Mouse (Mus musculus) heart, embryonic 14.5 days (tissue): ENCODE measurements around the gene Gstp3. TPM values are rescaled to one million over a fixed set of nuclear protein-coding genes. Genes with fewer than 3 reads are reported as not detected.
"Not testable (repeated sequence)": the region's sequence is repeated elsewhere in the genome, so short reads cannot be mapped to it uniquely, and the experiment has no call there.

Source experiments
- ATAC-seq: fragments of 200-750 bp; cut with Nextera tagmentation; 2 replicates; pipeline ENCODE4 v1.8.0; 2017; ENCODE audit warnings: low read depth, moderate TSS enrichment; ENCODE audit not compliant: insufficient number of reproducible peaks, insufficient read depth, low FRiP score
- H3K27ac ChIP-seq, 2 experiments: fragments of 200-500 bp in 1 of 2; fragments of 300-500 bp in 1 of 2; sonication (generic) in 1 of 2; replicated peaks in 1 of 2; 2 replicates each; pipeline ENCODE4 v1.5.1; 2012 to 2014; ENCODE audit warnings: low read depth in 2 of 2, low read length in 2 of 2, control low read depth in 1 of 2, mild to moderate bottlenecking in 1 of 2, mixed read lengths in 1 of 2; ENCODE audit not compliant: control insufficient read depth in 1 of 2, insufficient read depth in 1 of 2
- H3K27me3 ChIP-seq: fragments of 300-500 bp; sonication (generic); 2 replicates; pipeline ENCODE4 v1.6.1; 2014; ENCODE audit warnings: mild to moderate bottlenecking, low read length, control low read depth; ENCODE audit not compliant: control insufficient read depth, insufficient read depth
- H3K36me3 ChIP-seq: fragments of 300-500 bp; sonication (generic); 2 replicates; pipeline ENCODE4 v1.6.1; 2014; ENCODE audit warnings: mild to moderate bottlenecking, control low read depth, low read length, mixed read lengths; ENCODE audit not compliant: control insufficient read depth, insufficient read depth
- H3K4me1 ChIP-seq, 2 experiments: fragments of 200-500 bp in 1 of 2; fragments of 300-500 bp in 1 of 2; sonication (generic) in 1 of 2; 2 replicates each; pipeline ENCODE4 v1.6.1; 2012 to 2014; ENCODE audit warnings: low read length in 2 of 2, control low read depth in 1 of 2, mixed read lengths in 1 of 2; ENCODE audit not compliant: control insufficient read depth in 2 of 2, insufficient read depth in 2 of 2
- H3K4me2 ChIP-seq: fragments of 300-500 bp; sonication (generic); 2 replicates; pipeline ENCODE4 v1.6.1; 2014; ENCODE audit warnings: mild to moderate bottlenecking, low read length
- H3K4me3 ChIP-seq, 2 experiments: fragments of 200-500 bp in 1 of 2; fragments of 300-500 bp in 1 of 2; sonication (generic) in 1 of 2; 2 replicates each; pipeline ENCODE4 v1.5.1; 2012 to 2014; ENCODE audit warnings: low read length in 2 of 2, mild to moderate bottlenecking in 2 of 2, control low read depth in 1 of 2, low read depth in 1 of 2, moderate library complexity in 1 of 2; ENCODE audit not compliant: control insufficient read depth in 1 of 2, insufficient read depth in 1 of 2
- H3K9ac ChIP-seq: fragments of 300-500 bp; sonication (generic); 2 replicates; pipeline ENCODE4 v1.6.1; 2014; ENCODE audit warnings: mild to moderate bottlenecking, low read length
- H3K9me3 ChIP-seq: fragments of 300-500 bp; sonication (generic); 2 replicates; pipeline ENCODE4 v1.6.1; 2016; ENCODE audit warnings: low read length, control low read depth; ENCODE audit not compliant: control insufficient read depth
- WGBS: fragments of 180-500 bp; shearing (Covaris S2); extraction: QIAGEN DNeasy Blood & Tissue Kit; methylation state at CpG from one replicate; pipeline ENCODE4 v1.1.7; 2014; 5-methylcytosine and 5-hydroxymethylcytosine counted together
- polyA plus RNA-seq: library from polyadenylated mRNA; unstranded; fragments of >200 nt; fragmentation: Nextera tagmentation; extraction: Ambion mirVana; gene quantifications from 2 replicates; pipeline ENCODE4 v1.2.1, GENCODE M21; 2014

Gene Gstp3
- polyA plus RNA-seq, 1 experiment from 2014 or later, result not detected

DNA sequence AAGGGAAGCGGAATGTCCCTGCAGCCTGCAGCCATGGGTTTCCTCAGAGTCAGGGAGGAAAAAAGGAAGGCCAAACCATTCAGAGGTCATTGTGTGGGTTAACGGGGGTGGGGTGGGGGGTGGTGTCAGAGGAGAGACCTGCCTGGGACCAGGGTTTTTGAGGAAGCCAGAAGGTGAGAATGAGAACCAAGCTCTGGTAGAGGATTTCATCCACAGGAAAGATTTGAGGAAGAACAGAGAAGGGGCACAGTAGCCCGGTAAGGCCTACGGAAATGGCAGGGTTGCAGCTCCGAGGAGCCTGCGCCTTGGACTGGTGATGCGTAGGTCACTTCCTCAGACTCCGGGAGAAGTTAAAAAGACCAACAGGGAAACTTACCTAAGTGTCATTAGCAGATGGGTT, 11.4 kb upstream of the Gstp3 start:
- Histone ChIP-seq H3K4me2 (no peak overlapping the region), H3K27ac (no peak overlapping the region), H3K27me3 (no peaks in the 10 kb centered on the region), H3K4me3 (no peak overlapping the region), H3K36me3 (no peaks in the 10 kb centered on the region), H3K9ac (no peak overlapping the region), H3K4me1 (no peaks in the 10 kb centered on the region), H3K9me3 (no peaks in the 10 kb centered on the region)
- 80% methylated on average over 8 of the region's 8 CpGs for WGBS
- no peak for ATAC-seq

DNA sequence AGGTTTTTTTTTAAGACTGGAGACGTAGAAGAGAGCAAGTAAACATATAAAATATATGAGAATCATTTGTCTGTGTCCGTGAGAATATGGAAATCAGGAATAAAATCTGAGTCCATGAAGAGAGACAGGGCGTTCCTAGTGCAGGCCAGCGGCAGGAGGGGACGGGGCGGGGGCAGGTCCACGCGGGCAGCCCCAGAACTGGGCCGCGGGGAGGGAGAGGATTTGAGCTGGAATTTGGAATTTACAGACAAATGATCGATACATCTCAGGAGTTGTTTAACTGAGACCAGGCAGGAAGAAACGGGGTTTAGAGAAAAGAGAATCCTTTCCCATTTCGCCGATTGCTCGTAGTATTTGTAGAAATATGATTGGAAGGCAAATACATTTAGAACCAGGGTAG, 10.9 kb upstream of the Gstp3 start:
- Histone ChIP-seq H3K4me3 (no peak overlapping the region), H3K4me1 (no peaks in the 10 kb centered on the region), H3K4me2 (no peak overlapping the region), H3K27me3 (no peaks in the 10 kb centered on the region), H3K27ac (no peak overlapping the region), H3K36me3 (no peaks in the 10 kb centered on the region), H3K9ac (no peak overlapping the region), H3K9me3 (no peaks in the 10 kb centered on the region)
- whole genome bisulfite sequencing, result 78% methylated on average over 15 of the region's 15 CpGs
- ATAC-seq, result no peak

DNA sequence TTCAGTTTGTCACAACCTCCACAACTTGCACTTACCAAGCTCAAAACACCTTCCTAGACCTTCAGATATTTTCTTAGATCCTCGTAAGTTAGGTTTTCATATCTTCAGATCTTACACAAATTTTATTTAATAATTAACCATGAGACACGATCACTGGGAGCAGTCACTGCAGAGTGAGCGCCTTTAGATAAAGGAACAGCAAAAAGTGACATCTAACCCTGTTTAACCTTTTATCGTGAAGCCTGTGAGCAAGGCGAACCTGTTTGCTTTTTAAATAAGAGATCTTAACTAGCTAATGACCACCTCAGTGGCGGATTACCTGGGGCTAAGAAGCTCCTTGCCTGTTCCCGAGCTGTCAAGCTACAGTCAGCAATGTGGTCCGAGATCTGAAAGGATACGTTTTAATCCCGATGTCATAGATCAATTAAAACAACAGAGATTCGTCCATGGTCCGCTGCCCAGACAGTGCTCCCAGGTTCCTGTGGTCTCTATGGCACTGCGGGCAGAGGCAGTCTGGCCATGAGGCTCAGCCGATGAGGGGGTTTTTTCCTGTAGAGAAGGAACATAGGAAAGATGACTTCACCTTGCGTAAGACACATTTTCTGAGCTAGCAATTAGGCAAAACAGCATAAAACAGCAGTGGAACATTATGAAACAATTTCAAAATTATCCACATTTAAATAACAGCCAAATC, 9.5 kb upstream of the Gstp3 start:
- Histone ChIP-seq H3K36me3 (no peaks in the 10 kb centered on the region), H3K4me1 (no peaks in the 10 kb centered on the region), H3K27me3 (no peaks in the 10 kb centered on the region), H3K9ac (no peak overlapping the region), H3K27ac (no peak overlapping the region), H3K4me3 (no peak overlapping the region), H3K9me3 (no peaks in the 10 kb centered on the region), H3K4me2 (no peak overlapping the region)
- no peak for ATAC-seq
- WGBS, result 77% methylated on average over 15 of the region's 15 CpGs

DNA sequence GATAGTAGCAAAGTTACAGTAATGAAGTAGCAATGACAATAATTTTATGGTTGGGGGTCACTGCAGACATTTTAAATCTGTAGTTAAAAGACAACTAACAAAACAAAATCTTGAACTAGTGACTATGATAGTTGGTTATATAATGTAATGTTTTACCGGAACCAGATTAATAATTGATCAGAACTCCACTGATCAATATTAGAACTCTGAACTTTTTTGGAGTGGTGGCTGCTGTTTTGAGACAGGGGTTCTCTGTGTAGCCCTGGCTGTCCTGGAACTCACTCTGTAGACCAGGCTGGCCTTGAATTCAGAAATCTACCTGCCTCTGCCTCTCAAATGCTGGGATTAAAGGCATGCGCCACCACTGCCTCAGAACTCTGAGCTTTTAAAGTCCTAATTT, 8.9 kb upstream of the Gstp3 start:
- H3K27ac ChIP-seq, H3K4me3 ChIP-seq, H3K27me3 ChIP-seq, H3K4me1 ChIP-seq, H3K9ac ChIP-seq, H3K36me3 ChIP-seq, ATAC-seq, H3K4me2 ChIP-seq, H3K9me3 ChIP-seq: not testable (repeated sequence)
- WGBS, result 91% methylated on average over 2 of the region's 2 CpGs

DNA sequence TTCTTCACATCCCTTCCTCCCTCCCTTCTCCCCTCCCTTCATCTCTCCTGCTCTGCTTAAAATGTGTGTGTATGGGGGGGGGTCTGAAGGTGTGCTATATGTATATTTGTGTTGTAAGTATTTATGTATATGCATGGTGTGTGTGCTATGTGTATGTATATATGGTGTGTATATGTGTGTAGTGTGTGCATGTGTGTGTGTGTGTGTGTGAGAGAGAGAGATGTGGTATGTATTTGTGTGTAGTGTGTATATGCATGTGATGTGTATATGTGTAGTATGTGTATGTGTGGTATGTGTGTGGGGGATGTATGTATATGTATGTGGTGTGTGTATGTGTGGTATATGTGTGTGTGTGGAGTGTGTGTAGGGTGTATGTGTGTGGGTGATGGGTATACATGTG, 7.5 kb upstream of the Gstp3 start:
- Histone ChIP-seq H3K4me3 (no peak overlapping the region), H3K4me2 (no peak overlapping the region), H3K27me3 (no peaks in the 10 kb centered on the region), H3K9ac (no peak overlapping the region), H3K27ac (no peak overlapping the region), H3K36me3 (no peaks in the 10 kb centered on the region), H3K4me1 (no peaks in the 10 kb centered on the region), H3K9me3 (no peaks in the 10 kb centered on the region)
- ATAC-seq, result no peak

DNA sequence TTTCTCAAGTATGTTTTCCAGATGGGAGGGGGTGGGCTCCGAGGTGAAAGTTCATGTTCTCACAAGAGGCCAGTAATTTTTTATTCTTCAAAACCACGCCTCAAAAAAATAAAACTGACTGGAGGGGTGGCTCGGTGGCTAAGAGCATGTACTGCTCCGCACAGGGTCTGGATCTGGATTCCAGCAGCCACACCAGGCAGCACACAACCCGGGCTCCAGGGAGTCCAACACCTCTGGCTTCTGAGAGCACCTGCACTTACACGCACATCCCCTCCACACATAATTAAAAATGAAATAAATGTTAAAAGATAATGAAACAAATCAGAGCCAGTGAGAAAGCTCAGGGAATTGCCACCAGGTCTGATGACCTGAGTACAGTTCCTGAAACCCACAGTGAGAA, 6.9 kb upstream of the Gstp3 start:
- no peak for ATAC-seq

DNA sequence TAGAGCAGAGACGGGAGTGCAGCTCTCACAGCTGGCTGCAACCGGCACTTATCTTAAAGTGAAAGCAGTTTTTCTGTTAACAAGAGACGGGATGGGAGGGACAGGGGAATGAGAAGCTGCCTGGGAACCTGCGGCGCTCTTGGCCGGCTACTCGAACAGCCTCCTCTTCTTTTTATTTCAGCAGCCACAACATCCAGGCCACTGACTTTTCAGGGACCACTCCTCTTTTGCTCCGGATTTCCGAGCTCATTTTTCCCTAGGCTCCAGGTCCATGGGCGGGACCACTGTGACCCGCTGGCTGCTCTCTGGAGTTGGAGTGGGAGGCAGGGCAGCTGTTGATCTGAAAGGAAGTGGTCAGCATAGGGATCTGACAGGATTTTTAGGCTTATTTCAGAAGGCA, 5.1 kb upstream of the Gstp3 start:
- H3K36me3 ChIP-seq, ATAC-seq, H3K27me3 ChIP-seq, H3K4me2 ChIP-seq, H3K9me3 ChIP-seq, H3K4me1 ChIP-seq, H3K27ac ChIP-seq, H3K4me3 ChIP-seq, H3K9ac ChIP-seq: not testable (repeated sequence)
- WGBS, result 10% methylated on average over 2 of the region's 11 CpGs

More for the DNA sequence above, 6.9 kb upstream of the Gstp3 start:
- Histone ChIP-seq H3K4me2 (no peak overlapping the region), H3K27ac (no peak overlapping the region), H3K4me3 (no peak overlapping the region), H3K4me1 (no peaks in the 10 kb centered on the region), H3K36me3 (no peaks in the 10 kb centered on the region), H3K27me3 (no peaks in the 10 kb centered on the region), H3K9me3 (no peaks in the 10 kb centered on the region), H3K9ac (no peak overlapping the region)
- 83% methylated on average over 6 of the region's 6 CpGs for WGBS

DNA sequence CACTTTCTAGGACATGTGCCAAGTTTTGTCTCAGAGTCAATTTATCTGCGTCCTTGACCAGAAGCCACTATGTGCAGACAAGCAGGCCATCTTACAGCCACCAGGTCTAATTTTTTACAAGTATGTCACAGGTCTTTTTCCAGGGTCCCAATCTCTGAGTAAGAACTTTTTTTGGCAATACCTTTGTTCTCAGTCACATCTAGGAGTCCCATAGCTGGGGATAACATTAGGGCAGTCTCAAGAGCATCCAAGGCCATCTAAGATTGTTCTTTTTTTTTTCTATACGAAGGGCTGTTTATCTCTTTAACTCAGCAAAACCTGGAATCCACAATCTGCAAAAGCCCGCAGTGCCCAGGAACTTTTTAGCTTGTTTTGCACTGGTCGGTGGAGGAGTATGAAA, 4.0 kb upstream of the Gstp3 start:
- 0 out of 4 replicates have a peak overlapping the region, but pooled peaks of 1 of the 2 experiments have one; percentile 37 for H3K27ac ChIP-seq
- not testable (repeated sequence) for H3K27me3 ChIP-seq, H3K36me3 ChIP-seq, H3K4me3 ChIP-seq, ATAC-seq, H3K9ac ChIP-seq, H3K4me1 ChIP-seq, H3K9me3 ChIP-seq, H3K4me2 ChIP-seq
- 36% methylated on average over 2 of the region's 4 CpGs for WGBS
